Mouse (Mus musculus): Measurements from ENCODE around the gene Ccdc50. TPM values are rescaled to one million over a fixed set of nuclear protein-coding genes. Genes with fewer than 3 reads are reported as not detected.
A peak's percentile ranks its signal among the peaks of the same experiment; 100 is the strongest.

The Ccdc50 gene
- polyA plus RNA-seq, 1 experiment from 2014 or later: 49.2 TPM

- 76% methylated on average over 4 of the region's 4 CpGs for WGBS
- DNase-seq (ENCODE audit: low spot score): no peak
- H3K4me3 ChIP-seq: no peak overlapping the region
- H3K27me3 ChIP-seq (ENCODE audit: low read depth, poor library complexity, severe bottlenecking): no peaks in the 10 kb centered on the region
- H3K36me3 ChIP-seq: no peaks in the 10 kb centered on the region
- H3K4me1 ChIP-seq: peaks cover 6% of the 10 kb centered on the region; the same call in 1 of the 2 replicates
- H3K9me3 ChIP-seq (replicated peaks): no peaks in the 10 kb centered on the region
- H3K27ac ChIP-seq: no peak overlapping the region
Measured at GRCm38 (mm10) chr16:27384893-27385603, 3.6 kb upstream of the Ccdc50 start.

- no peak for DNase-seq (ENCODE audit: low spot score)
Measured at GRCm38 (mm10) chr16:27385649-27386048, 3.0 kb upstream of the Ccdc50 start.

GRCm38 (mm10) chr16:27386850-27387407 is 1.7 kb upstream of the Ccdc50 start:
- Histone ChIP-seq H3K4me3 (no peak overlapping the region), H3K4me1 (peaks cover 21% of the 10 kb centered on the region), H3K9me3 (replicated peaks) (no peaks in the 10 kb centered on the region), H3K27me3 (ENCODE audit: low read depth, poor library complexity, severe bottlenecking) (no peaks in the 10 kb centered on the region), H3K36me3 (no peaks in the 10 kb centered on the region), H3K27ac (no peak overlapping the region)
- WGBS: 80% methylated on average over 4 of the region's 4 CpGs
- no peak for DNase-seq (ENCODE audit: low spot score)

More at GRCm38 (mm10) chr16:27385649-27386048, 3.0 kb upstream of the Ccdc50 start:
- Histone ChIP-seq H3K4me3 (no peak overlapping the region), H3K27me3 (ENCODE audit: low read depth, poor library complexity, severe bottlenecking) (no peaks in the 10 kb centered on the region), H3K9me3 (replicated peaks) (no peaks in the 10 kb centered on the region), H3K27ac (no peak overlapping the region), H3K36me3 (no peaks in the 10 kb centered on the region), H3K4me1 (peaks cover 12% of the 10 kb centered on the region)
- 82% methylated on average over 1 of the region's 1 CpGs for WGBS

GRCm38 (mm10) chr16:27387634-27388611 is 746 bp upstream of the Ccdc50 start:
- H3K4me3 ChIP-seq: peak overlapping the region; percentile 90
- DNase-seq (ENCODE audit: low spot score): no peak
- no peaks in the 10 kb centered on the region for H3K36me3 ChIP-seq
- H3K27me3 ChIP-seq (ENCODE audit: low read depth, poor library complexity, severe bottlenecking): no peaks in the 10 kb centered on the region
- 67% methylated on average over 12 of the region's 12 CpGs for WGBS
- H3K9me3 ChIP-seq (replicated peaks): no peaks in the 10 kb centered on the region
- peaks cover 21% of the 10 kb centered on the region for H3K4me1 ChIP-seq
- H3K27ac ChIP-seq: peak overlapping the region; percentile 99; the same call in 1 of the 2 replicates

- Histone ChIP-seq H3K27ac (peak overlapping the region; percentile 99), H3K4me1 (peaks cover 21% of the 10 kb centered on the region), H3K27me3 (ENCODE audit: low read depth, poor library complexity, severe bottlenecking) (no peaks in the 10 kb centered on the region), H3K36me3 (no peaks in the 10 kb centered on the region), H3K9me3 (replicated peaks) (no peaks in the 10 kb centered on the region), H3K4me3 (peak overlapping the region; percentile 90)
- WGBS: 41% methylated on average over 7 of the region's 7 CpGs
- DNase-seq (ENCODE audit: low spot score): peak; percentile 47
Measured at GRCm38 (mm10) chr16:27389534-27390282, 1.0 kb downstream of the Ccdc50 start.

- H3K27me3 ChIP-seq (ENCODE audit: low read depth, poor library complexity, severe bottlenecking): no peaks in the 10 kb centered on the region
- no peaks in the 10 kb centered on the region for H3K36me3 ChIP-seq
- H3K9me3 ChIP-seq (replicated peaks): no peaks in the 10 kb centered on the region
- H3K4me1 ChIP-seq: peaks cover 21% of the 10 kb centered on the region
- 94% methylated on average over 4 of the region's 4 CpGs for WGBS
- no peak for DNase-seq (ENCODE audit: low spot score)
- peak overlapping the region; percentile 99 for H3K27ac ChIP-seq
- H3K4me3 ChIP-seq: peak overlapping the region; percentile 90
Measured at GRCm38 (mm10) chr16:27390306-27390705, 1.6 kb downstream of the Ccdc50 start.

GRCm38 (mm10) chr16:27391845-27392244 is 3.2 kb downstream of the Ccdc50 start:
- H3K27me3 ChIP-seq (ENCODE audit: low read depth, poor library complexity, severe bottlenecking): no peaks in the 10 kb centered on the region
- WGBS: 82% methylated on average over 2 of the region's 2 CpGs
- no peak for DNase-seq (ENCODE audit: low spot score)
- H3K27ac ChIP-seq: no peak overlapping the region
- H3K4me1 ChIP-seq: peaks cover 21% of the 10 kb centered on the region
- no peak overlapping the region for H3K4me3 ChIP-seq
- no peaks in the 10 kb centered on the region for H3K9me3 ChIP-seq (replicated peaks)
- H3K36me3 ChIP-seq: no peaks in the 10 kb centered on the region

GRCm38 (mm10) chr16:27395251-27396037 is 6.8 kb downstream of the Ccdc50 start:
- no peaks in the 10 kb centered on the region for H3K9me3 ChIP-seq (replicated peaks)
- DNase-seq (ENCODE audit: low spot score): no peak
- WGBS: 90% methylated on average over 4 of the region's 4 CpGs
- no peaks in the 10 kb centered on the region for H3K36me3 ChIP-seq
- peaks cover 11% of the 10 kb centered on the region for H3K4me1 ChIP-seq
- H3K4me3 ChIP-seq: no peak overlapping the region
- H3K27me3 ChIP-seq (ENCODE audit: low read depth, poor library complexity, severe bottlenecking): no peaks in the 10 kb centered on the region
- H3K27ac ChIP-seq: no peak overlapping the region

GRCm38 (mm10) chr16:27396951-27397350 is 8.3 kb downstream of the Ccdc50 start:
- DNase-seq (ENCODE audit: low spot score): no peak
- no peak overlapping the region for H3K4me3 ChIP-seq
- H3K36me3 ChIP-seq: no peaks in the 10 kb centered on the region
- no peak overlapping the region for H3K27ac ChIP-seq
- H3K27me3 ChIP-seq (ENCODE audit: low read depth, poor library complexity, severe bottlenecking): no peaks in the 10 kb centered on the region
- WGBS: 79% methylated on average over 1 of the region's 1 CpGs
- no peaks in the 10 kb centered on the region for H3K9me3 ChIP-seq (replicated peaks)
- no peaks in the 10 kb centered on the region for H3K4me1 ChIP-seq

GRCm38 (mm10) chr16:27399026-27399718 is 10.5 kb downstream of the Ccdc50 start:
- Histone ChIP-seq H3K9me3 (replicated peaks) (no peaks in the 10 kb centered on the region), H3K27ac (no peak overlapping the region), H3K36me3 (no peaks in the 10 kb centered on the region), H3K27me3 (ENCODE audit: low read depth, poor library complexity, severe bottlenecking) (no peaks in the 10 kb centered on the region), H3K4me3 (no peak overlapping the region), H3K4me1 (no peaks in the 10 kb centered on the region)
- no peak for DNase-seq (ENCODE audit: low spot score)
- 99% methylated on average over 3 of the region's 3 CpGs for WGBS

GRCm38 (mm10) chr16:27399719-27400253 is 11.1 kb downstream of the Ccdc50 start:
- Histone ChIP-seq H3K27me3 (ENCODE audit: low read depth, poor library complexity, severe bottlenecking) (no peaks in the 10 kb centered on the region), H3K4me1 (no peaks in the 10 kb centered on the region), H3K4me3 (no peak overlapping the region), H3K27ac (no peak overlapping the region), H3K9me3 (replicated peaks) (no peaks in the 10 kb centered on the region), H3K36me3 (no peaks in the 10 kb centered on the region)
- 93% methylated on average over 6 of the region's 6 CpGs for WGBS
- no peak for DNase-seq (ENCODE audit: low spot score)

Measured in limb, embryonic 10.5 days (tissue).